Mouse (Mus musculus): ENCODE data around the gene Rpl18.

Gene Rpl18

DNA sequence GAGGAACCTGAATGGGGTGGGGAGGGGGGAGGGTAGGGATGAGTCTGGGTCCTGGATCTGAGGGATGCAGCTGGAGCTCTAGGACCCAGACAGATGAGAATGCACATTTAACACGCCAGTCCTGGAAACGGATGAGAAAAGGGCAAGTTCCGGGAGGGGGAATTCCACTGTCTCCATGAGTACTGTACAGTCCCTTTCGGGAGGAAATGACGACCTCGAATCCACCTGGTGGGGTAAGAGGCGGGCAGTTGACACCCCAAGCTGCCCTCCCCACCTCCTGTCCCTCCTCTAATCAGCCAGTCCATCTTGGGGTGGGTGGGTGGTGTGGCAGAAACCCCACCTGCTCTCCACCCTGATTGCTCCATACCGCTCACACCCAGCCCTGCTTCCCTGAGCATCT is 50.7 kb downstream of the Rpl18 start:
- TF ChIP-seq GATA4 (IDR thresholded peaks at IDR 0.05; ENCODE audit: insufficient replicate concordance, low read length) = no peak

- TF ChIP-seq GATA4 (IDR thresholded peaks at IDR 0.05; ENCODE audit: insufficient replicate concordance, low read length) = no peak
Observed at GRCm38 (mm10) chr7:45766764-45767163, 51.5 kb downstream of the Rpl18 start.

DNA sequence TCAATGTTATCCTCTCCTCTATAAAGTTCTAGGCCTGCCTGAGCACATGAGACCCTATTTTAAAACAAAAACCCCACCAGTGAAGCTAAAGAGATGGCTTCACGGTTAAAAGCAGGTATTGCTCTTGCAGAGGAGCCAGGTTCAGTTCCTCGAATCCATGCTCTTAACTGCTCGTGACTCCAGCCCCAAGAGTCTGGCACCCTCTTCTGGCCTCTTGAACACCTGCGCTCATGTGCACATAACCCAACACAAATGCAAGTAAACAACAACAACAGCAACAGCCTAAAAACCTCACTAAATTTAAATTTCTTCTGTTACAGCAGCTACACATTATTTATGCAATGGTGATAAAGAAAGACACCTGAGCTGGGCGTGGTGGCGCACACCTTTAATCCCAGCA is 52.2 kb downstream of the Rpl18 start:
- no peak for TF ChIP-seq GATA4 (IDR thresholded peaks at IDR 0.05; ENCODE audit: insufficient replicate concordance, low read length)
